Mouse (Mus musculus): ENCODE data around the gene 4933425L06Rik.

Gene 4933425L06Rik

GRCm38 (mm10) chr13:105132776-105133175 lies 50.9 kb downstream of the 4933425L06Rik start:
- DNase-seq (ENCODE audit: low spot score in 2 of 2): no peak

GRCm38 (mm10) chr13:105134397-105134796 lies 52.5 kb downstream of the 4933425L06Rik start:
- no peak for DNase-seq (ENCODE audit: low spot score in 2 of 2)

- no peak for DNase-seq (ENCODE audit: low spot score in 2 of 2)
These were observed 58.0 kb downstream of the 4933425L06Rik start for GRCm38 (mm10) chr13:105139881-105140280.

- no peak for DNase-seq (ENCODE audit: low spot score in 2 of 2)
These were observed 64.9 kb downstream of the 4933425L06Rik start for GRCm38 (mm10) chr13:105146827-105147226.

- DNase-seq (ENCODE audit: low spot score in 2 of 2): no peak
These were observed 66.0 kb downstream of the 4933425L06Rik start for GRCm38 (mm10) chr13:105147795-105148418.

- DNase-seq (ENCODE audit: low spot score in 2 of 2): no peak
These were observed 68.1 kb downstream of the 4933425L06Rik start for GRCm38 (mm10) chr13:105150006-105150405.

GRCm38 (mm10) chr13:105153955-105154354 lies 72.0 kb downstream of the 4933425L06Rik start:
- DNase-seq (ENCODE audit: low spot score in 2 of 2): peak in 1 of 2 experiments; percentile 38

- no peak for DNase-seq (ENCODE audit: low spot score in 2 of 2)
These were observed 83.5 kb downstream of the 4933425L06Rik start for GRCm38 (mm10) chr13:105165441-105165840.

Data from left cerebral cortex, adult 9 months (tissue).